Mouse (Mus musculus) MEL (cell line): ENCODE results near the gene Opcml. TPM values are rescaled to one million over a fixed set of nuclear protein-coding genes. Genes with fewer than 3 reads are reported as not detected.

Experiments
- DNase-seq: peaks from one replicate; pipeline ENCODE4 v3.0.0; 2011; ENCODE audit warnings: low read depth, low spot score
- H3K27ac ChIP-seq: 2 replicates; pipeline ENCODE4 v1.5.1; 2012; ENCODE audit warnings: low read depth, mild to moderate bottlenecking, control low read depth, low read length, moderate library complexity; ENCODE audit not compliant: control insufficient read depth
- H3K27me3 ChIP-seq, 2 experiments: fragments of 150-350 bp in 1 of 2; sonication (generic) in 1 of 2; 2 replicates each; pipeline ENCODE4 v1.6.1; 2012; ENCODE audit warnings: low read length in 2 of 2, mild to moderate bottlenecking in 2 of 2, improper control_type of control experiment in 1 of 2, moderate library complexity in 1 of 2; ENCODE audit not compliant: insufficient read depth in 2 of 2, control insufficient read depth in 1 of 2
- H3K36me3 ChIP-seq, 2 experiments: 2 replicates each; pipeline ENCODE4 v1.6.1; 2012 to 2014; ENCODE audit warnings: low read length in 2 of 2, improper control_type of control experiment in 1 of 2, inconsistent platforms in 1 of 2, mild to moderate bottlenecking in 1 of 2; ENCODE audit not compliant: insufficient read depth in 2 of 2, control insufficient read depth in 1 of 2
- H3K4me1 ChIP-seq, 2 experiments: fragments of 150-350 bp in 1 of 2; sonication (generic) in 1 of 2; 2 replicates each; pipeline ENCODE4 v1.6.1; 2012; ENCODE audit warnings: low read length in 2 of 2, improper control_type of control experiment in 1 of 2, mild to moderate bottlenecking in 1 of 2; ENCODE audit not compliant: insufficient read depth in 2 of 2, control insufficient read depth in 1 of 2
- H3K4me3 ChIP-seq, 2 experiments: fragments of 150-350 bp in 1 of 2; sonication (generic) in 1 of 2; 2 replicates each; pipeline ENCODE4 v1.5.1; 2012; ENCODE audit warnings: low read depth in 2 of 2, low read length in 2 of 2, mild to moderate bottlenecking in 2 of 2, moderate library complexity in 2 of 2, control low read depth in 1 of 2, improper control_type of control experiment in 1 of 2; ENCODE audit not compliant: control insufficient read depth in 1 of 2, insufficient read depth in 1 of 2
- H3K79me2 ChIP-seq: 2 replicates; pipeline ENCODE4 v1.6.1; 2012; ENCODE audit warnings: mild to moderate bottlenecking, low read length, moderate library complexity; ENCODE audit not compliant: control insufficient read depth, poor library complexity, insufficient read depth
- H3K9ac ChIP-seq: 2 replicates; pipeline ENCODE4 v1.6.1; 2012; ENCODE audit warnings: low read depth, mild to moderate bottlenecking, control low read depth, low read length, moderate library complexity; ENCODE audit not compliant: control insufficient read depth, poor library complexity, severe bottlenecking
- H3K9me3 ChIP-seq: fragments of 150-350 bp; sonication (generic); replicated peaks from 2 replicates; pipeline ENCODE4 v1.6.1; 2012; ENCODE audit warnings: mild to moderate bottlenecking, low read length, improper control_type of control experiment, moderate library complexity; ENCODE audit not compliant: insufficient read depth
- BHLHE40 ChIP-seq: IDR thresholded peaks from 2 replicates; pipeline ENCODE4 v1.6.1; 2012; ENCODE audit warnings: low read depth, mild to moderate bottlenecking, inconsistent platforms, low read length, improper control_type of control experiment, borderline replicate concordance
- CHD1 ChIP-seq: IDR thresholded peaks from 2 replicates; pipeline ENCODE4 v1.6.1; 2012; ENCODE audit warnings: low read depth, mild to moderate bottlenecking, inconsistent platforms, low read length, improper control_type of control experiment
- CHD2 ChIP-seq: IDR thresholded peaks from 2 replicates; pipeline ENCODE4 v1.6.1; 2011; ENCODE audit warnings: low read length, improper control_type of control experiment
- CTCF ChIP-seq, 3 experiments: IDR thresholded peaks in 2 of 3; conservative IDR thresholded peaks in 1 of 3; 2 replicates each; pipeline ENCODE4 v1.5.1; 2011 to 2012; ENCODE audit warnings: low read length in 3 of 3, low read depth in 2 of 3, mild to moderate bottlenecking in 2 of 3, improper control_type of control experiment in 1 of 3, inconsistent platforms in 1 of 3, mixed read lengths in 1 of 3, moderate library complexity in 1 of 3; ENCODE audit not compliant: control insufficient read depth in 1 of 3, insufficient read depth in 1 of 3, poor library complexity in 1 of 3, severe bottlenecking in 1 of 3
- EP300 ChIP-seq, 2 experiments: IDR thresholded peaks; 2 replicates each; pipeline ENCODE4 v1.6.1; 2011; ENCODE audit warnings: improper control_type of control experiment in 2 of 2, low read length in 2 of 2, low read depth in 1 of 2, mild to moderate bottlenecking in 1 of 2
- GATA1 ChIP-seq: IDR thresholded peaks from 2 replicates; pipeline ENCODE4 v1.6.1; 2011; ENCODE audit warnings: low read depth, low read length, improper control_type of control experiment
- HCFC1 ChIP-seq: IDR thresholded peaks from 2 replicates; pipeline ENCODE4 v1.6.1; 2012; ENCODE audit warnings: low read depth, mild to moderate bottlenecking, inconsistent platforms, low read length, improper control_type of control experiment, moderate library complexity
- JUND ChIP-seq: IDR thresholded peaks from 2 replicates; pipeline ENCODE4 v1.6.1; 2011; ENCODE audit warnings: low read depth, mild to moderate bottlenecking, improper control_type of control experiment, low read length
- KAT2A ChIP-seq: conservative IDR thresholded peaks from 2 replicates; pipeline ENCODE4 v1.6.1; 2012; ENCODE audit warnings: low read depth, low read length, improper control_type of control experiment, inconsistent platforms
- MAFK ChIP-seq: IDR thresholded peaks from 2 replicates; pipeline ENCODE4 v1.6.1; 2011; ENCODE audit warnings: low read depth, mild to moderate bottlenecking, low read length, improper control_type of control experiment, borderline replicate concordance
- MAX ChIP-seq: IDR thresholded peaks from 2 replicates; pipeline ENCODE4 v1.6.1; 2011; ENCODE audit warnings: low read length, improper control_type of control experiment
- MAZ ChIP-seq: IDR thresholded peaks from 2 replicates; pipeline ENCODE4 v1.6.1; 2012; ENCODE audit warnings: low read depth, mild to moderate bottlenecking, inconsistent platforms, low read length, improper control_type of control experiment
- MXI1 ChIP-seq: IDR thresholded peaks from 2 replicates; pipeline ENCODE4 v1.6.1; 2011; ENCODE audit warnings: mild to moderate bottlenecking, low read depth, low read length, improper control_type of control experiment
- MYB ChIP-seq: IDR thresholded peaks from 2 replicates; pipeline ENCODE4 v1.6.1; 2011; ENCODE audit warnings: mild to moderate bottlenecking, low read depth, low read length, improper control_type of control experiment
- MYC ChIP-seq: IDR thresholded peaks from 2 replicates; pipeline ENCODE4 v1.6.1; 2011; ENCODE audit warnings: low read depth, mild to moderate bottlenecking, low read length, improper control_type of control experiment, moderate library complexity
- NRF1 ChIP-seq: IDR thresholded peaks from 2 replicates; pipeline ENCODE4 v1.6.1; 2014; ENCODE audit warnings: low read depth, mild to moderate bottlenecking, inconsistent platforms, low read length, improper control_type of control experiment, moderate library complexity; ENCODE audit not compliant: poor library complexity, insufficient read depth, severe bottlenecking
- POLR2A ChIP-seq, 2 experiments: IDR thresholded peaks; 2 replicates each; pipeline ENCODE4 v1.6.1; 2011 to 2012; ENCODE audit warnings: low read length in 2 of 2, mild to moderate bottlenecking in 2 of 2, control low read depth in 1 of 2, improper control_type of control experiment in 1 of 2, low read depth in 1 of 2, moderate library complexity in 1 of 2; ENCODE audit not compliant: control insufficient read depth in 1 of 2, insufficient read depth in 1 of 2, poor library complexity in 1 of 2
- RAD21 ChIP-seq: IDR thresholded peaks from 2 replicates; pipeline ENCODE4 v1.6.1; 2011; ENCODE audit warnings: mild to moderate bottlenecking, low read depth, low read length, improper control_type of control experiment
- RCOR1 ChIP-seq: IDR thresholded peaks from 2 replicates; pipeline ENCODE4 v1.6.1; 2012; ENCODE audit warnings: low read depth, mild to moderate bottlenecking, inconsistent platforms, low read length, improper control_type of control experiment
- SIN3A ChIP-seq: IDR thresholded peaks from 2 replicates; pipeline ENCODE4 v1.6.1; 2012; ENCODE audit warnings: low read length, improper control_type of control experiment, inconsistent platforms
- SMC3 ChIP-seq: IDR thresholded peaks from 2 replicates; pipeline ENCODE4 v1.6.1; 2011; ENCODE audit warnings: low read depth, low read length, improper control_type of control experiment
- TBP ChIP-seq: IDR thresholded peaks from 2 replicates; pipeline ENCODE4 v1.8.0; 2011; ENCODE audit warnings: low read depth, low read length, improper control_type of control experiment
- UBTF ChIP-seq: IDR thresholded peaks from 2 replicates; pipeline ENCODE4 v1.6.1; 2012; ENCODE audit warnings: low read depth, mild to moderate bottlenecking, inconsistent platforms, low read length, improper control_type of control experiment, moderate library complexity, borderline replicate concordance; ENCODE audit not compliant: insufficient read depth
- ZC3H11A ChIP-seq: IDR thresholded peaks from 2 replicates; pipeline ENCODE4 v1.6.1; 2012; ENCODE audit warnings: low read depth, mild to moderate bottlenecking, inconsistent platforms, low read length, improper control_type of control experiment
- ZKSCAN1 ChIP-seq: IDR thresholded peaks from 2 replicates; pipeline ENCODE4 v1.6.1; 2012; ENCODE audit warnings: low read depth, mild to moderate bottlenecking, inconsistent platforms, low read length, improper control_type of control experiment, moderate library complexity
- ZMIZ1 ChIP-seq: IDR thresholded peaks from 2 replicates; pipeline ENCODE4 v1.6.1; 2012; ENCODE audit warnings: low read depth, mild to moderate bottlenecking, inconsistent platforms, low read length, improper control_type of control experiment, moderate library complexity
- ZNF384 ChIP-seq: IDR thresholded peaks from 2 replicates; pipeline ENCODE4 v1.6.1; 2012; ENCODE audit warnings: low read depth, mild to moderate bottlenecking, inconsistent platforms, low read length, improper control_type of control experiment
- polyA plus RNA-seq, 2 experiments: library from polyadenylated mRNA; stranded (reverse) in 1 of 2; unstranded in 1 of 2; fragments of >175 nt in 1 of 2; fragments of >200 nt in 1 of 2; gene quantifications; 2 replicates each; pipeline versions ENCODE4 v1.2.1 to v1.2.4; 2012; ENCODE audit warnings: low replicate concordance in 2 of 2, low read depth in 1 of 2; ENCODE audit not compliant: insufficient read length in 2 of 2, insufficient read depth in 1 of 2, missing spikeins in 1 of 2
- total RNA-seq: library from RNA; depleted of rRNA; stranded (reverse); fragments of 300-350 nt; gene quantifications from 2 replicates; pipeline ENCODE4 v1.2.3, GENCODE M21; 2012

The Opcml gene
- total and polyA plus RNA-seq, 3 experiments: not detected

DNA sequence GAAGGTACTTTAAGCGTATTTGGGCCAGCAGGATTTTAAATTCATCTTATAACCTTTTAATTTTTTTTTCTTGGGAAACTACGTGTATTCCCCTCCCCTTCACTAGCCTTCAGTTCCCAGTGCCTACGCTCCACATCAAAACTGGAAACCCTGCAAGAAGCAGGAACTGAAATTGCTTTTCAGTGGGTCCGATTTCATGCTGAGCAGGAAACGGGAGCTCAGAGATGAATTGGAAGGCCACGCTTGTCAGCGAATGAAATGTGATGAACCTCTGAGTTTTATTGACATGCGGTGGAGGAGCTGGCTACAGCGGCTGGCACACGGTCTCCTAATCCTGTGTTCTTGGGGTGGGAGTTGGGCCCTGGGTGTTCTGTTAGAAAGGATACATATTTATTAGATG is 834.3 kb downstream of the Opcml start:
- Histone ChIP-seq H3K4me1 (no peaks in the 10 kb centered on the region), H3K27ac (no peak overlapping the region), H3K9ac (no peak overlapping the region), H3K9me3 (no peaks in the 10 kb centered on the region), H3K27me3 (no peaks in the 10 kb centered on the region), H3K4me3 (no peak overlapping the region), H3K79me2 (no peaks in the 10 kb centered on the region), H3K36me3 (no peaks in the 10 kb centered on the region)
- no peak for DNase-seq
- TF ChIP-seq ZMIZ1: no peak
- no peak for TF ChIP-seq POLR2A (IDR thresholded peaks at IDR 0.05; ENCODE audit: control insufficient read depth in 1 of 2, insufficient read depth in 1 of 2, low read depth in 1 of 2, low read length in 2 of 2, poor library complexity in 1 of 2)
- no peak for TF ChIP-seq BHLHE40
- no peak for TF ChIP-seq ZC3H11A
- no peak for TF ChIP-seq MAX
- no peak for TF ChIP-seq HCFC1
- no peak for TF ChIP-seq ZKSCAN1
- no peak for TF ChIP-seq MAZ
- no peak for TF ChIP-seq KAT2A
- TF ChIP-seq MAFK: no peak
- TF ChIP-seq EP300 (IDR thresholded peaks at IDR 0.05; ENCODE audit: low read depth in 1 of 2, low read length in 2 of 2): no peak
- no peak for TF ChIP-seq GATA1
- no peak for TF ChIP-seq CHD2
- no peak for TF ChIP-seq MYC
- TF ChIP-seq NRF1: no peak
- no peak for TF ChIP-seq UBTF
- no peak for TF ChIP-seq CTCF (IDR thresholded peaks at IDR 0.05 in 2 of 3, conservative IDR thresholded peaks at IDR 0.05 in 1 of 3; ENCODE audit: control insufficient read depth in 1 of 3, insufficient read depth in 1 of 3, low read depth in 2 of 3, low read length in 3 of 3, poor library complexity in 1 of 3, severe bottlenecking in 1 of 3)
- no peak for TF ChIP-seq TBP

- H3K27me3 ChIP-seq: no peaks in the 10 kb centered on the region
- no peak overlapping the region for H3K4me3 ChIP-seq
- H3K79me2 ChIP-seq: no peaks in the 10 kb centered on the region
- H3K9me3 ChIP-seq: no peaks in the 10 kb centered on the region
- no peaks in the 10 kb centered on the region for H3K36me3 ChIP-seq
- TF ChIP-seq MYB (no peak), ZMIZ1 (no peak), JUND (no peak), SIN3A (no peak), CHD1 (no peak), NRF1 (no peak), ZNF384 (no peak), RCOR1 (no peak), MXI1 (no peak), RAD21 (no peak), MAFK (no peak), TBP (no peak), SMC3 (no peak), ZC3H11A (no peak)
- no peak overlapping the region for H3K9ac ChIP-seq
- H3K27ac ChIP-seq: no peak overlapping the region
- no peak for DNase-seq
- no peaks in the 10 kb centered on the region for H3K4me1 ChIP-seq
These were observed 852.2 kb downstream of the Opcml start for GRCm38 (mm10) chr9:28642766-28643165.
